Mouse (Mus musculus) heart, adult 2 months (tissue): ENCODE results near the gene Tas2r143.

Experiments used
- CTCF ChIP-seq: fragments of 200-600 bp; IDR thresholded peaks from 2 replicates; pipeline ENCODE4 v1.8.1; 2022; ENCODE audit warnings: antibody characterized with exemption, mild to moderate bottlenecking, moderate library complexity
- POLR2A ChIP-seq: fragments of 200-500 bp; IDR thresholded peaks from 2 replicates; pipeline ENCODE4 v1.6.1; 2011; ENCODE audit warnings: mild to moderate bottlenecking, low read depth, low read length, control low read depth; ENCODE audit not compliant: insufficient read depth

DNA sequence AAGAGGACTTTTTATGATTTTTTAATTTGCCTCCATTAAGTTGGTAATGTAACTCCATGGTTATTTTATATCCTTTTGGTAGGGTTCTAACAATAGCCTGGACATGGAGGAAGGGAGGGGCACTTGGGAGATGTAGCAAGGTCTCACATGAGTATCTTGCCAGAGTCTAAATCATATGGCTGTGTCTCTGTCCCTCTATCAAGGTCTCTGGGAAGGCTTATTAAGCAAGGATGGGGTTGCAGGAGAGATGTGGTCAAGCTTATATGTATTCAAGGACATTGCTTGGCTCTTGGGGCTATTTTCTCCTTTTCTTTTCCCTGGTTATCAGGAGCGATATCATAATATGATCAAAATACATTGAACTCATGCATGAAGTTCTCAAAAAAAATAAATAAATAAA, 1.0 kb upstream of the Tas2r143 start:
- TF ChIP-seq CTCF (no peak), POLR2A (no peak)
